Mouse (Mus musculus) kidney, adult 8-10 months (tissue): Measurements from ENCODE around the gene Cdh22.
A peak's percentile ranks its signal among the peaks of the same experiment; 100 is the strongest.

Source experiments
- DNase-seq, 2 experiments: peaks; one replicate each; pipeline ENCODE4 v3.0.0; 2022

Gene Cdh22

GRCm38 (mm10) chr2:165248967-165249366 lies 14.3 kb upstream of the Cdh22 start:
- no peak for DNase-seq

- no peak for DNase-seq
Measured at GRCm38 (mm10) chr2:165246349-165246748, 11.7 kb upstream of the Cdh22 start.

DNA sequence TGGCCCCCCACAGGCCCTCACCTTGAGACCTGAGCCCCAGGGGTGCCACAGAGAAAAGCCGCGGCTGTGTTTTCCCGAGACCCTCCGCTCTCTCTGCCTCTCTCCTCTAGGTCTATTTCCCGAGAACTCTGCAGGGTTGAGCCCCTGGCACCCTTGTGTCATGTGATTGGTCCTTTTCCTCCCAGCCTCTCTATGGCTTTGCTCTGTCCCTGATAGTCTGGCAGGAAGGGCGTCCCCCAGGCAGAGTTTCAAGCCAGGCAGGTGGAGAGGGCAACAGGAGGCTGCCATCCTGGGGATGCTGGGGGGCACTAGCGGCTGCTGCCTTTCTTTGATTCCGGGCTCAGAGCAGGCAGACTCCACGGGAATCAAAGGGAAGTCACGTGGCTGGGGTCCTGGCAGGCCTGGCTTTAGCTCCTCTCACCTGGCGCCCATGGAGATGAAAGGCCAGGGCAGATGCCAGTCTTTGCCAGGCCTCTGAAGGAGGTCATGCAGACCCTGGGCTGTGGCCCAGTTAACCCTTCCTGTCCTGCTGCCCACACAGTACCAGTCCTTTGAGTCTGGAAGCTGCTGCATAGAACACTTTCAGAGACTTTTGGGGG lies 8.6 kb upstream of the Cdh22 start:
- DNase-seq = no peak

DNA sequence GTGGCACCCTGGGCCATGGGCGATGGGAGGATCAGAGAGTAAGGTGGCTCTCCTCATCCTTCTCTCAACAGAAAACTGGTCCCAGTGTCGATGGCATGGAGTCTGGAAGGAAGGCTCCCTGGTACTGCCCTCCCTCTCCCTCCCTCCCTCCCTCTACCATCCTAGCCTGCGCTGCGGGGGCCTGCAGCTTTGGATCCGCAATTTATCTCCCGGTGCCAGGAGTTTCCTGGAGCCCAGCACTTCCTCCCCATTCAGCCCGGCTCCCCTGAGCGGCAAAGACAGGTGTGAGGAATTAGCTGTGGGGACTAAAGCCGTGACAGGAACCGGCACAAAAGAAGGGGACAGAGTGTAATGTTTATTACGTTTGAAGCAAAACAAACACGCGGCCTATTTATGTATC lies 7.9 kb upstream of the Cdh22 start:
- DNase-seq = no peak

DNA sequence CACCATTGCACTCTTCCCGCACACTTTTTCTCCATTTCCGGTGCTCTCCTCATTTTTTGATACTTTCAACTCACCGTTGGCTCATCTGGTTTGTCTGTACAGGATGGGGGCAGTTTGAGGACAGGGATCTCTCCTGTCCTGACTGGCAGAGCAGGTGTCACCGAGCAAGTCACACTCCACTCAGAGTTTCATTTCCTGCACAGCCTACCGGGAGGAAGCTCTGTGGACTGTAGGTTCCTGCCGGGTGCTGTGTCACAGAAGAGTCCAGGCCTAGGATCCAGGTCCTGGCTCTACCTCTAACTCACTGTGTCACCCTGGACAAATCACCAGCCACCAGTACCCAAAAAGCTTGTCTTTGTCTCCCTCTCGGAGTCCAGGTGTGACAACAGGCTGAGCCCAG lies 7.1 kb upstream of the Cdh22 start:
- DNase-seq = no peak

DNA sequence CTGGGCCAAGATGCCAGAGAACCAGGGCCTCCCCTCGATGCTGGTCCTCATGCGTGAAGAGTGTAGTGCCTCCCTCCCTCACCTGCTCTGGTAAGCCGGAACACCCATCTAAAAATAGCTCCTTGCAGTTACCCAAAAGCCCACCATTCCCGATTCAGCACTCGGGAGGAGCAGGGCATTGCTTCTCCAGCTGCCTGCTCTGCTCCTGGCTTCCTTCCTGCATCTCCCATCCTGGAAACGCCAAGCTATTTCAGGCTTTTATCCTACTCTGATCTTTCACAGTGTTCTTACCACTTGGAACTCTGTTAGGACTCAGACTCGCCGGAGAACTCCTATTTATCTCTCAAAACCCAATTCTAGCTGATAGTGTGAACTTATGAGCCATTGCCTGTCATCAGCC lies 5.7 kb upstream of the Cdh22 start:
- no peak for DNase-seq

DNA sequence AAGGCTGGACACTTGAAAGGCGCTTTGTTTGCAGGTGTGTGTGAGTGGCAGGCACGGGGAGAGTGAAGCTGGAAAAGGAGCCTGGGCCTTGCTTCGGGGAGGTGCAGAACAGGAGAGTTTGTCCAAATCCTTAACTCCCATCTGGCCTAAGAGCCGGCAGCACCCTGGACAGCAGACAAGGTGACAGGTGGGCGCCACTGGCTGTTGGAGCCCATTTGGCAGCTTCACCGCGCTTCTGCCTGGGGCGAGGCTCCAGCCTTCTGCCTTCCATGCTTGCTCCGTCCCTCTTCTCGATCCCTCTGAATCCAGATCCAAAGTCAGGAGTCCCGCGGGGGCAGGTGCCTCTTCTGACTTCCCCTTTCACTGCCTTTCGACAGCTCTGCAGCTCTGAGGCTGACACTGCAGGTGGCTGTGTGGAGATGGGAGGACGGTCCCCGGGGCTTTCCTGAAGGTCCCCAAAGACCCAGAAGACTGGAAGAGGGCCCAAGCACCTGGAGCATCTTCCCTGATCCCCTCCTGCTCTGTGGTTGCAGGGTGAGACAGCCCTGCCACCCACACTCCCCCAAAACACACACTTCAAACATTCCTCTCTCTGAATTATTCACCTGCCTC lies 5.0 kb upstream of the Cdh22 start:
- DNase-seq = no peak

DNA sequence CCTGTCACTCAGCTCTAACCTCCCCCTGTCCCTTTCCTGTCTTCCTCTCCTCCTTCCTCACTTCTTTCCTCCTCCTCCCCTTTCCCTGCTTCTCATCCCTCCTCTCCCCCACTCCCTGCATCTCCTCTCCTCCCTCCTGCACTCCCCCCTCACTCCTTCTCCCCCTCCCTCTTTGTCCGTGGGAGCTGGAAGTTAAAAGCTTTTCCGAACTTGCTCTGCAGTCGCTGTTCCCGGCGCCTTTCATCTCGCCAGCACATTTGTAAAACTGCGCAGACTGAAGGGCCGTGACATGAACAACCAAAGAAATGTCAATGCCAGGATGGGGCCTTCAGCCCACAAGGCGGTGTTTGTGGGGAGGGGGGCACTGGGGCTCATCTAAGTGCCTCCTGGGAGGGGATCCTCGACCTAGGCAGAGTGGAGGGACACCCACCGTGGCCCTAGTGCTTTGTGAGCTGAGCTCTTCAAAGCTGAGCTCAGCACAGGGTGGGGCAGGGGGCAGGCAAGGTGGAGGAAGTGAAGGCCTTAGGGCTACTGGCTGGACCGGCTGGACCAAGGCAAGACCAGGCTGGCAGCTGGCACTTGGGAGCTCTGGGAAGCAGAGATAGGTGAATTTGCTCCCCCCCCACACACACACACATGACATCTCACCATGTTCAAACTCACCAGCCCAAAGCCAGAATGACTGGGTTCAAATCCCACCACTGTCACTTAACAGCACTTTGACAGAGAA lies 3.9 kb upstream of the Cdh22 start:
- DNase-seq = no peak

DNA sequence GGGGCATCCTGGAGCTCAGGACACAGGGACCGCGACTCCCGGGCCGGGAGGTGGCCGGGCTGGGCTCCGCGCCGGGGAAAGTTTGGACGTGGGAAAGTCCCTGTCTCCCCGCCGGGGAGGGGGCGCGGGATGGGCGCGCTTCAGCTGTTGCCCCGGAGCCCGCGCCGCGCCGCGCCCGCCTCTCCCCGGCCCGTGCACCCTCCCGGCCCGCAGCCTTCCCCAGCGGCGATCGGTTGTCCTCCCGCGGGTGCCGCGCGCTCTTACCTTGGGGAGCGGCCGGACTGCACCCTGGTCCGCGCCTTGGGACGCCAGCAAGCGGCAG lies 401 bp downstream of the Cdh22 start:
- no peak for DNase-seq

DNA sequence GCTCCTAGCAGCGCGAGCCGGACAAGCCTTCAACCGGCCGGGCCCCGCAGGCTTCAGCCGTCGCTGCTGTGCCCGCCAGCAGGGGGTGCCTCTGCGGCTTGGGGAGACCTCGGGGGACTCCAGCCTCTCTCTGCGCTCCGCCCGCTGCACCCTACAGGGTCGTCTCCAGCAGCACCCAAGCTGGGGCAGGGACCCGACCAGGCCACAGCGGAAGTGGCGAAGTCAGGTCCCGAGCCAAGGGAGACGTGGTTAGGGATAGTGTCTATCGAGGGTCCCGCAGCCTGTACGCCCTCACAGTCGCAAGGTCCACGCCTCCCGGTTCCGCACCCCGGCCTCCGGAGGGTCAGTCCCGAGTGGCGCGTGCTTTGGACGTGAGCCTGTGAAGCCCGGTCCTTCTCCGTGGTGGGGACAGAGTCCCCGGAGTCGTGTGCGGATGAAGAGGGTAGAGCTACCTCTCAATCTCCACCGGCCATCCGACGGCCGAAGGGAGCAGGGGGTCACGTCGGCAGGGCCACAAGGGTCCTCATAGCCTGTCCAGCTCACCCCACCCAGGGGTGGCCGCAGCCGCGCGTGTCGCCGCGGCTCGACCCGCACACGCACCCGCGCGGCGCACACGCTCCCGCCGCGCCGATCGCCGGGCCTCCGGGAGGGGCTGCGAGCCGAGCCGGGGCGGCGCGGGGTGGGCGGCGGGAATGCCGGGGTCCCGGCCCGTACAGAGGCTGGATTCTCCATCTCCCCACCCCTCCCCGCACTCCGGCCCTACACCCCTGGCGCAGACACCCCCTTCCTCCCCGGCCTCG lies 962 bp downstream of the Cdh22 start:
- DNase-seq = peak in 1 of 2 experiments; percentile 29

- no peak for DNase-seq
Measured at GRCm38 (mm10) chr2:165229050-165229449, 5.6 kb downstream of the Cdh22 start.

GRCm38 (mm10) chr2:165223837-165224236 lies 10.8 kb downstream of the Cdh22 start:
- DNase-seq = no peak

DNA sequence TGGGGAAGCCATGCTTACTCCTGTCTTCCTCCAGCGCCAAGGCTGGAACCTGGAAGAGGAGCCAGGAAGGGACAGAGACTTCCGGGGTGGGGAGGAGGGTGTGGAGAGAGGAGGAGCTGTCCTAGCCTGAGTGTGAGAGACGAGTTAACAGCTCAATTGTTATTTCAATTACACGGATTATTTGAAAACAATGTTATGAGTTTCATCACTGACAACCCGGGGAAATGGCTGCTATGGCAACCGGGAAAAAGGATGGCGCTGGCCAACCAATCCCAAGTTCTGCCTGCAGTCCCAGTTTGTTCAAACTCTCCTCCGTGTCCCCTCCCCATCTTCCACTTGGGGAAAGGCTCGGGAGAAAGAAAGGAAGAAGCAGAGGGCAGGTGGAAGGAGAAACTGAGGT lies 12.7 kb downstream of the Cdh22 start:
- no peak for DNase-seq

DNA sequence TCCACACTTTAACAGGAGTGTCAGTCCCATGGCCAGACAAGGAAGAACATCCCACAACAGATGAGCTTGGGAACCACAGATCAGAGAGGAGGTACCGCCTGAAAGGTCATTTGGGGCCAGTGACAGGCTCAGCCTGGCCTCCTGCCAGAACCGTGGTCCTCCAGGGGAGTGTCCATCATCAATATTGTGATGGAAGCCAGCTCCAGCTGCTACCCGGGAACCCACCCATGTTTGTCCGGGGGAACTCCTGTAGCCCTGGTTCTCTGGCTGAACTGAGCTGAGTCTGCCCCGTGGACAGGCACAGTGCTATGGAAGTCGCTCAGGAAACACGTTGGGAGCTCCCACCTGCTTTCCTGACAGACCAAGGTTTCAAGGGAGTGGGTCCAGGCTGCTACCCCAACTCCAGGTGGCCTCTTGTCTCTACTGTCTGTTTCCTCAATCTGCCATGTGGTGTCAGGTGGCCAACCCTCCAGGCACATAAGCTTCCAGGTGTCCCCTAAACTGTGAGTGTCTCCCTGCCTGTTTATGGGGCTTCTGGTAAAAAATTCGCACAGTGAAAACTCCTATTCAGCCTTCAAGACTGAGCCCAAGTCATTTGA lies 14.2 kb downstream of the Cdh22 start:
- DNase-seq = no peak

- DNase-seq = no peak
Measured at GRCm38 (mm10) chr2:165218954-165219353, 15.7 kb downstream of the Cdh22 start.

DNA sequence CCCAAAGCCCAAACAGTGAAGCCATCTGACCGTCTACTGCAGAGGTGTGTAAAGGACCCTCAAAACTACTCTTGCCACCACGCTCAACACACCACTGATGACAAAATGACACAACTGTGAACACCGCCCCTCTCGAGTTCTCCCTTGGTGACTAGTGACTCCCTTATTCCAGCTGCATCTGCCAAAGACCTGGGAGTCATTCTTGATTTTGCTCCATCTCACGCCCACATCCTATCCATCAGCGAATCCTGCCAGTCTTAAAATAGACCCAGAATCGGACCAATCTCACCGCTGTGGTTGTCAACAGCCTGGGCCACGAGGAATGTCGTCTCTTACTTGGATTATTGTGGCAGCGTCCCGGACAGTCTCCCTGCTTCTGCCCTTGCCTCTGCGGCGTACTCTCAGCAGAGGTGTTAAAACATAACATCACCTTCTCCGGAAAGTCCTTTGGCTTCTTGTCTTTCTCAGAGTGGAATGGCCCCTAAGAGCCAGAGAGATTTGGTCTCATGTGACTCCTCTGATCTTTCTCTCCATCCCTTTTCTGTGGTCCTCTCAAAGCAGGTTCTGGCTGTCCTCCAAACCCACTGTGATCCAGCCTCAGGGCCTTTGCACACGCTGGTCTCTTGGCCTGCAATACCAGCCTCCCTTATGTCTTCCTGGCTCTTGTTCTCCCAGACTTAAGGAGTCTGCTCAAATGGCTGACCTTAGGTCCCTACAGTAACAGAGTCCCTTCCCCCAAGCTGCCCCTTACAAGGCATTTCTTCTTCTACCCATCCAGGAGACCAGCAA lies 17.1 kb downstream of the Cdh22 start:
- DNase-seq = no peak

DNA sequence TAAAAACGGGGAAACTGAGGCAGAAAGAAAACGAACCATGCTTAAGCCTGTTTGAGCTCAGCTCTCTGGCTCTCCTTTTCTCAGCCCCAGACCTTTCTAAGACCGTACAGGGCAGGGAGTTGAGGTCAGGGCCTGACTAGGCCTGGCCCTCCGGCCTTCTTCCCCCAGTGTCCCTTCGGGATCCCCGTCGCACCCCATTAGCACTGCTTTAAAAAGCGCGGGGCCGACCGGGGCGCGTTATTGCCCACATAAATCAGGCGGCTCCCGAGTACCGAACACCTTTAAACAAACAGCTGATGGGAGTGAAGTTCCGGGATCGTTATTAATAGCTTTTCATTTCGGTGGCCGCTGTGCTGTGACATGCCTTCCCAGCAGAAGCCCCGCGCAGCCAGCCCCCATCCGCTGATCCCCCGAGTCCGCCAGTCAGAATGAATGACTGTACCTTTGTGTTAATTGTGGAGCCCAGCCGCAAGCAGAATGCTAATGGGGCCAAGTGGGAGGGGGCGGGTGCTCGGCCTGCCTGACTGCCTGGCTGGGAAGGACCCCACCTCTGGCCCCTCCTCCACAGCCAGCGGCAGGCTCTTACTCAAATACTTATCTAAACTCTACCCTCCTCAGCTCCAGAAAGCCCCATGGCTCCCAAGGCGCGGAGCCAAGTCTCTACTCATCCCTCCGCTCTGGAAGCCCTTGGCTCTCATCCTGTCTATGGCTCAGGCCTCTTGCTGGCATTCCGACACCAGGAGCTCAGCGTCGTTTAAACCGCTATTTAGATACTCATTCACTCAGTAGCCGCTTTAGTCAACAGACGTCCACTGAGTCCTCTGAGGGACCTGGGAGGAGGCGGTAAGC lies 19.3 kb downstream of the Cdh22 start:
- no peak for DNase-seq

- DNase-seq = no peak
Measured at GRCm38 (mm10) chr2:165211426-165212079, 23.1 kb downstream of the Cdh22 start.

GRCm38 (mm10) chr2:165210948-165211347 lies 23.7 kb downstream of the Cdh22 start:
- no peak for DNase-seq

GRCm38 (mm10) chr2:165207689-165208088 lies 27.0 kb downstream of the Cdh22 start:
- DNase-seq = no peak

DNA sequence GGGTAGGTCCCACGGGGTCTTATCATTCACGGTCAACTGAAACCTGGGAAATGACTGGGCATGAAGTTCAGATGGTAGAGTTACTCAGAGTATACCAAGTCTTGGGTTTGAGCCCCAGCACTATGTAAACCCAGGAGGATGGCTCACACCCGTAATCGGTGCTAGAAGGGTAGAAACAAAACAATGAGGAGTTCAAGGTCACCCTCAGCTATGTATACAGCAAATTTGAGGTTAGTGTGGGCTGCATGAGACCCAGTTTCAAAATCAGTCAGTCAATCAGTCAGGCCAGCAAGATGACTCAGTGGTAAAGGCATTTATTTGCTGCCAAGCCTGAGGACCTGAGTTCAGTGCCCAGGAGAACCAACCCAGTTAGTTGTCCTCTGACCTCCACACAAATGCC lies 27.6 kb downstream of the Cdh22 start:
- no peak for DNase-seq
